Mouse (Mus musculus) adrenal gland (tissue): ENCODE results near the gene Rbl1.
"Not testable (repeated sequence)": the region's sequence is repeated elsewhere in the genome, so short reads cannot be mapped to it uniquely, and the experiment has no call there.

Experiments used
- intact Hi-C: fragments of 180-260 bp; cut with DNase I; formaldehyde crosslinking; loops from one replicate; pipeline ENCODE4 v1.15.1; 2025

The Rbl1 gene

GRCm38 (mm10) chr2:157172984-157173383 is 31.4 kb downstream of the Rbl1 start:
- intact Hi-C loops = no loop called here

GRCm38 (mm10) chr2:157170626-157171025 is 33.7 kb downstream of the Rbl1 start:
- intact Hi-C loops = no loop called here

DNA sequence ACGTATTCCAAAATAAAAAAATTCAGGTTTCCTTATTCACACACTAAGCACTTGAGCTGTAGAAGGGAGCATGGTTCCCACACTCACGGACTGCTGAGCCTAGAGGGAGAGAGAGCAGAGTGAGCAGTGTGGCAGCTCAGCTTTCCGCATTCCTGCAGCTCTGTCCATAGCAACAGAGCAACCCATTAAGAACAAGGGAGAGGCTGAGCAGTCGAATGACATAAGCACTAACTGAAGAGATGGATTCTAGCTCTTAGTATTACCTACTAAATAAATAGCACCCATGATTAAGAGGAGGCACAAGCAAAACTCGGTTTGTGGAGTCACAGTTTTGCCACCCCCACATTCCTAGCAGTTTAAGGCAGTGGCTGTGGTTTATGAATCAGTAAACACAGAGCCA is 34.2 kb downstream of the Rbl1 start:
- intact Hi-C loops = no loop called here

- intact Hi-C loops = no loop called here
These were observed 37.8 kb downstream of the Rbl1 start for GRCm38 (mm10) chr2:157166371-157167080.

- intact Hi-C loops = not testable (repeated sequence)
These were observed 38.8 kb downstream of the Rbl1 start for GRCm38 (mm10) chr2:157165312-157166224.

DNA sequence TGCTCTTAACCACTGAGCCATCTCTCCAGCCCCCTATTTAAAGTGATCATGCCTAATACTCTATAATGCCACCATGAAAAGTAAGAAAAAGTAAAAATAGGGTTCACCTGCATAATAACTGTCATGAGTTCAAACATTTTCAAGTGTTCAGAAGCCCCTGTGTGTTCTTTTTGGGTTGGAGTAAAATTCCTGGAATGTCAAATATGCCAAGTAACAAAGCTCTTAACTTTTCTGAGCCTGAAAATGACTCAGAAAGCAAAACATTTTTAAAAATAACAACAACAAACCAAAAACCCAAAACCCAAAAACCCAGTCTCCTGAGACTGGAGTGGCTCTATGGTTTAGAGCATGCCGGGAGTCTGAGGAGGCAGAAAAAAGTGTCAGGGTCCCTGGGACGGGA is 40.2 kb downstream of the Rbl1 start:
- intact Hi-C loops = no loop called here

DNA sequence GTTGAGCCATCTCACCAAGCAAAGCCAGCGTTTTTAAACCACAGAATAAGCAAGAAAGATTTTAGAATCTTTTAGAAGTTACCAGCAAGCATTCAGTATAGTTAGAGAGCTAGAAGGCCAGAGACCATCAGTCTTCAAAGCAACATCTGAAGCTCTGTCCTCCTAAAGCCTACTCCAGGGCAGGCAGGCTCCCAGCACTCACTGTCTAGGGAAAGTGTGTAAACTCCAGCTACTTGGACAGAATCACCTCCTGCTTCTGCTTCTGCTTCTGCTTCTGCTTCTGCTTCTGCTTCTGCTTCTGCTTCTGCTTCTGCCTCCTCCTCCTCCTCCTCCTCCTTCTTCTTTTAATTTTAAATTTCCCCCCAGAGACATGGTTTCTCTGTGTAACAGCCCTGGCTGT is 48.3 kb downstream of the Rbl1 start:
- intact Hi-C loops = no loop called here

DNA sequence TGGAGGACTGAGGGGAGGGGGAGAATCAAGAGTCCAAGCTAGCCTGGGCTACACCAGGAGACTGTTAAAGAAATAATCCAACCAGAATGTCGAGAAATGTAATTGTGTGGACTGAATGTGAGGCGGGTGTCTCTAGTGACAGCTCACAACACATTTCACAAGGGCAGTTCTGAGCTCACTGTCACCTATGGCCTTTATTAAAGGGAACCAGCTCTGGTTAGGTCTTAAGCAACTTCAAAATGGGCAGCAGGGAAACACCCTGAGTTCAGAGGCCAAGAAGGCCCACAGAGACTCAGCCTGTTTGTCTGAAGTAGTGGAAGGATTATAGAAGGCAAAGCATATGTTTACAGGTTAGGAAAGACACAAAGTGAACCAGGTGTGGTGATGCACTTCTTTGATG is 51.1 kb downstream of the Rbl1 start:
- intact Hi-C loops = no loop called here

GRCm38 (mm10) chr2:157148417-157148816 is 55.9 kb downstream of the Rbl1 start:
- intact Hi-C loops = no loop called here

- intact Hi-C loops = no loop called here
These were observed 56.8 kb downstream of the Rbl1 start for GRCm38 (mm10) chr2:157147397-157148020.

DNA sequence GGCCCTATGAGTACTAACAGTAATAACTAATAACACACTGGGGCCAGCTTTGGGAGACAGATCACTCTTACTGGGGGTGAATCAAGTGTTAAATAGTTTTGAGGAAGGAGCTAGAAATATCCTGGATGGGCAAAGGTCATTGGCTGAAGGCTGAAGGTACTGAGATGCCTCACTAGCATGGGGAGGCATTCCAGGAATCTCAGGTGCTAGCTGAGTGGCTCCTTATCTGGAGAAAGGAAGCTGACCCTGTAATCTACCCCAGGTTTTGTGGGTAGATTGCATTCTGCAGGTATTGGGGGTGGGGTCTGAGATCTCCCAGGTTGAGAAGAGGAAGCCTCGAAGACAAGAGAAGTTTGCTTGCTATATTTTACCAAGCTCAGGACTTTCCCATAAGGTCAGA is 59.2 kb downstream of the Rbl1 start:
- intact Hi-C loops = no loop called here

DNA sequence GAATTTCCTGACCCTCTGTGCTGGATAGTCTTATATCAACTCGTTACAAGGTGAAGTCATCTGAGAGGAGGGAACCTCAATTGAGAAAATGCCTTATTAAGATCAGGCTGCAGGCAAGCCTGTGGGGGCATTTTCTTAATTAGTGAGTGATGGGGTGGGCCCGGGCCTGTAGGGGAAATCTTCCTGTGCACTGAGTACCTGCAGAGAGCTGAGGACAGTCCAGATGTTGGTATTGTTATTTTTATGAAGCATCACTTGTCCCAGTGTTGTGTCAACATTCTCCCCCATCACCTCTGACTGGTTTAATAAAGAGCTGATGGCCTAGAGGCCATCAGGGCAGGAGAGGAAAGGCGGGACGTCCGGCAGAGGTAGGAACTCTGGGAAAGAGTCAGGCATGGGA is 60.2 kb downstream of the Rbl1 start:
- intact Hi-C loops = no loop called here

DNA sequence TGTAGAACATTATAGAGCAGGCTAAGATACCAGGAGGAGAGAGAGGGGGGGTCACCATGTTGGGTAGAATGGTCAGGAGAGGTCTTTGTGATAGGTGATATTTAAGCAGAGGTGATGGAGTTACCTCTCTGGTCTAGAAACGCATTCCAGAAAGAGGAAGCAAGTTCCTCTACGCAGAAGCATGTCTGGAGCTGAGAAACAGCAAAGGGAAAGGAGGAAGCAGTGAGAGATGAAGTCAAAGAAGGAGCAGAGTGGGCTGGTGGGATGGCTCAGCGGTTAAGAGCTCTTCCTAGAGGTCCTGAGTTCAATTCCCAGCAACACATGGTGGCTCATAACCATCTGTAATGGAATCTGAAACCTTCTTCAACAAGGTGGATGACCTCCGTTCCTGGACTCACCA is 62.4 kb downstream of the Rbl1 start:
- intact Hi-C loops = no loop called here

- intact Hi-C loops = no loop called here
These were observed 65.0 kb downstream of the Rbl1 start for GRCm38 (mm10) chr2:157139251-157139802.

DNA sequence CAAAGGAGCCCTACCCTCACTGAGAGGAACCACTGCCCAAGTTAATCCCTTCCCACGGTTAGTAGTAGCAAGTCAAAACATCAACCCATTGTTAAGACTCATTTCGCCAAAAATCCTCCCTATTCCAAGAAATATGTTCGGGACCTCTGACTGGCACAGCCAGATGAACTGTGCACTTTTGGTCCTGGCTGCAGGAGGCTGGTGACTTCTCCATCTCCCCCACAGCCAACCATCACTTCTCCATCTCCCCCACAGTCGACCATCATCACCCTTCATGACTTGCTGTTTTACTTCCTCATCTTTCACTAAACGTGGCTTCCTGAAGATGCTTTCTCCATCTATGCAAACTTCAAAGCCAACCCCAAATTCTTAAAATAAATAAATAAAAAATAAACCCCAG is 65.5 kb downstream of the Rbl1 start:
- intact Hi-C loops = no loop called here

DNA sequence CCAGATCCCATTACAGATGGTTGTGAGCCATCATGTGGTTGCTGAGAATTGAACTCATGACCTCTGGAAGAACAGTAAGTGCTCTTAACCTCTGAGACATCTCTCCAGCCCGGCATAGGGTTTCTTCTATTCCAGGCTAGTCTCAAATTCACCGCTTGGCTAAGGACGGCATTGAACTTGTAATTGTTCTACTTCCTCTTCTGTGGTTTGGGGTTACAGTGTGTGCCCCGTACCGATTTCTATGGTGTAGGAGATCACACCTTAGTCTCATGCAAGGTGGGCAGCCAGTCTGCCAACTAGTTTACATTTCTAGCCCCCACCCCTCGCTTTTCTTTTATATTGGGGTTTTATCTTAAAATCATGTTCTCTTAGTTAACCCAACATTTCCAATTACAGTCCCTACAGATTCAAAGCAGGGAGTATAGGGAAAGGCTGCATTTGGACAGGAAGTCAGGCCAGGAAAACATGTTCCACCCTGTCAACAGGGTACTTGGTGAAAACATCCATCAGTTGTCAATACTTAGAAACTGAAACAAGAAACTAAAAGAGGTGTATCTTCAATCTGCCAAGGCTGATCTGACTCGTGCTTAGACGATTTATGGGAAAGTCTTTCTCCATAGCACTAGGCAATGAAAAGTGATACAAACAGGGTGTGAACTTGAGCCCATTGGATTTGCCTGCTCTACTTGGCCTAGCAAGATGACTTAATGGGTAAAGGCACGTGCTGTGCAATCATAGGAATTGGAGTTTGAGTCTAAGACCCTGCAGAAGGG is 66.2 kb downstream of the Rbl1 start:
- intact Hi-C loops = no loop called here

GRCm38 (mm10) chr2:157136646-157137045 is 67.7 kb downstream of the Rbl1 start:
- intact Hi-C loops = no loop called here

GRCm38 (mm10) chr2:157136176-157136575 is 68.2 kb downstream of the Rbl1 start:
- intact Hi-C loops = no loop called here

- intact Hi-C loops = no loop called here
These were observed 68.7 kb downstream of the Rbl1 start for GRCm38 (mm10) chr2:157135529-157136120.

DNA sequence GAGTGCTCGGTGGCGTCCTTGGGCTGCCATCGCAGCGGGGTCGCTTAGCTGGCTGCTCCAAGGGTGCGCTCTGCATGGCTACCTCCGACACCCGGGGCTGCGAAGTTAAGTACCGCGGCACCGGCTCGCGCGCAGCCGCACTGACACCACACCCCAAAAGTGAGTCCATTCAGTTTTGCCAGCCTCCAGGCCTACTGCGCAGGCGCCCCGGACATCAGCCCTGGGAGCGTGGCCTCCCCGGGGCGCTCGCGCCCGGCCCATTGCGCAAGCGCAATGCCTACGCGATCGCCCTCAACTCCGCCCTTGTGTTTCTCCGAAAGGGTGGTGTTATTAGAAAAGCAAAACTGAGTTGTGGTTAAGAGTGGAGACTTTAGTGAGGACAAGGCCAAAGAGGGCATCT is 69.3 kb downstream of the Rbl1 start, which contains the start of gene Samhd1:
Gene Samhd1 (minus strand): TSS at position 252 of the 400 bp plus-strand sequence.
- intact Hi-C loops = no loop called here
